Mouse (Mus musculus) liver, embryonic 14.5 days (tissue): ENCODE data around the gene Tmem235. TPM values are rescaled to one million over a fixed set of nuclear protein-coding genes. Genes with fewer than 3 reads are reported as not detected.
A peak's percentile ranks its signal among the peaks of the same experiment; 100 is the strongest.

Source experiments
- ATAC-seq: fragments of 200-750 bp; cut with Nextera tagmentation; 2 replicates; pipeline ENCODE4 v1.8.0; 2017; ENCODE audit warnings: moderate number of reproducible peaks, mild to moderate bottlenecking, moderate library complexity; ENCODE audit not compliant: insufficient read depth
- DNase-seq, 3 experiments: peaks; one replicate each; pipeline ENCODE4 v3.0.0-alpha.2; 2012 to 2013; ENCODE audit warnings: low read depth in 3 of 3, low spot score in 3 of 3
- H3K27ac ChIP-seq: fragments of 300-500 bp; sonication (generic); 2 replicates; pipeline ENCODE4 v1.5.1; 2014; ENCODE audit warnings: moderate library complexity, mild to moderate bottlenecking, control low read depth, inconsistent platforms
- H3K27me3 ChIP-seq: fragments of 300-500 bp; sonication (generic); 2 replicates; pipeline ENCODE4 v1.6.1; 2014; ENCODE audit warnings: mild to moderate bottlenecking, low read length, moderate library complexity; ENCODE audit not compliant: control insufficient read depth, insufficient read depth
- H3K36me3 ChIP-seq: fragments of 300-500 bp; sonication (generic); replicated peaks from 2 replicates; pipeline ENCODE4 v1.6.1; 2014; ENCODE audit warnings: low read depth; ENCODE audit not compliant: control insufficient read depth, insufficient read depth
- H3K4me1 ChIP-seq, 2 experiments: fragments of 200-500 bp in 1 of 2; fragments of 300-500 bp in 1 of 2; sonication (generic) in 1 of 2; replicated peaks; 2 replicates each; pipeline ENCODE4 v1.6.1; 2012 to 2014; ENCODE audit warnings: antibody characterized with exemption in 1 of 2, inconsistent platforms in 1 of 2, low read length in 1 of 2; ENCODE audit not compliant: control insufficient read depth in 2 of 2, insufficient read depth in 2 of 2
- H3K4me2 ChIP-seq: fragments of 300-500 bp; sonication (generic); 2 replicates; pipeline ENCODE4 v1.6.1; 2014; ENCODE audit warnings: low read depth, mild to moderate bottlenecking, control low read depth, moderate library complexity
- H3K4me3 ChIP-seq, 2 experiments: fragments of 200-500 bp in 1 of 2; fragments of 300-500 bp in 1 of 2; sonication (generic) in 1 of 2; 2 replicates each; pipeline ENCODE4 v1.5.1; 2012 to 2014; ENCODE audit warnings: low read depth in 2 of 2, low read length in 2 of 2, mild to moderate bottlenecking in 2 of 2, control low read depth in 1 of 2, inconsistent platforms in 1 of 2, moderate library complexity in 1 of 2; ENCODE audit not compliant: insufficient read depth in 1 of 2
- H3K9ac ChIP-seq: fragments of 300-500 bp; sonication (generic); replicated peaks from 2 replicates; pipeline ENCODE4 v1.6.1; 2014; ENCODE audit warnings: mild to moderate bottlenecking, control low read depth, moderate library complexity
- H3K9me3 ChIP-seq: fragments of 300-500 bp; sonication (generic); 2 replicates; pipeline ENCODE4 v1.6.1; 2016; ENCODE audit warnings: low read length, mixed read lengths; ENCODE audit not compliant: control insufficient read depth
- CTCF ChIP-seq: IDR thresholded peaks from 2 replicates; pipeline ENCODE4 v1.5.1; 2016; ENCODE audit warnings: antibody characterized with exemption, low read depth, control low read depth
- EP300 ChIP-seq: IDR thresholded peaks from 2 replicates; pipeline ENCODE4 v1.6.1; 2016; ENCODE audit warnings: antibody characterized with exemption, low read depth
- WGBS: fragments of 180-500 bp; shearing (Covaris S2); extraction: QIAGEN DNeasy Blood & Tissue Kit; methylation state at CpG from one replicate; pipeline ENCODE4 v1.1.7; 2014; ENCODE audit not compliant: insufficient replicate concordance; 5-methylcytosine and 5-hydroxymethylcytosine counted together
- polyA plus RNA-seq, 2 experiments: library from polyadenylated mRNA; depleted of rRNA in 1 of 2; stranded (reverse) in 1 of 2; unstranded in 1 of 2; fragments of >200 nt; fragmentation: Nextera tagmentation in 1 of 2; extraction: Ambion mirVana in 1 of 2; gene quantifications; 2 replicates each; pipeline versions ENCODE4 v1.2.1 to v1.2.3; 2012 to 2014

Gene Tmem235
- polyA plus RNA-seq, 2 experiments = not detected

GRCm38 (mm10) chr11:117824060-117824969 is 36.2 kb upstream of the Tmem235 start:
- peak overlapping the region; percentile 90 for H3K4me2 ChIP-seq
- H3K4me1 ChIP-seq = peaks cover 35 to 48% of the 10 kb centered on the region in 2 experiments
- peak in 2 of 3 experiments; percentile 67 to 69 for DNase-seq
- peak overlapping the region; percentile 99 for H3K9ac ChIP-seq
- H3K27ac ChIP-seq = peak overlapping the region; percentile 93
- TF ChIP-seq CTCF = peak; percentile 98
- no peak for TF ChIP-seq EP300
- H3K4me3 ChIP-seq = peak overlapping the region; percentile 90 to 95
- no peaks in the 10 kb centered on the region for H3K27me3 ChIP-seq
- no peaks in the 10 kb centered on the region for H3K9me3 ChIP-seq
- peaks cover 48% of the 10 kb centered on the region for H3K36me3 ChIP-seq
- peak; percentile 56 for ATAC-seq
- 15% methylated on average over 23 of the region's 23 CpGs for WGBS

- H3K4me3 ChIP-seq = peak within 1 kb of the TSS; percentile 90 to 95
- H3K36me3 ChIP-seq = peaks cover 36% of the 10 kb centered on the region
- TF ChIP-seq EP300 = 0 out of 2 replicates have a peak, but pooled peaks have one; percentile 6
- TF ChIP-seq CTCF = no peak
- peak; percentile 76 to 83 (median 78) for DNase-seq
- peak within 1 kb of the TSS; percentile 93 for H3K27ac ChIP-seq
- peak within 1 kb of the TSS; percentile 90 for H3K4me2 ChIP-seq
- WGBS = under 1% methylated on average over 34 of the region's 34 CpGs
- H3K4me1 ChIP-seq = peaks cover 46 to 60% of the 10 kb centered on the region in 2 experiments
- H3K27me3 ChIP-seq = no peaks in the 10 kb centered on the region
- H3K9me3 ChIP-seq = no peaks in the 10 kb centered on the region
- H3K9ac ChIP-seq = peak within 1 kb of the TSS; percentile 99
- ATAC-seq = peak; percentile 68
Measured at GRCm38 (mm10) chr11:117825333-117826101, 35.0 kb upstream of the Tmem235 start, which contains the start of the genes Afmid and Tk1. Afmid (plus strand) TSS chr11:117825924. Tk1 (minus strand) TSS chr11:117826092.

GRCm38 (mm10) chr11:117826164-117826563 is 34.4 kb upstream of the Tmem235 start:
- WGBS = 37% methylated on average over 5 of the region's 5 CpGs

DNA sequence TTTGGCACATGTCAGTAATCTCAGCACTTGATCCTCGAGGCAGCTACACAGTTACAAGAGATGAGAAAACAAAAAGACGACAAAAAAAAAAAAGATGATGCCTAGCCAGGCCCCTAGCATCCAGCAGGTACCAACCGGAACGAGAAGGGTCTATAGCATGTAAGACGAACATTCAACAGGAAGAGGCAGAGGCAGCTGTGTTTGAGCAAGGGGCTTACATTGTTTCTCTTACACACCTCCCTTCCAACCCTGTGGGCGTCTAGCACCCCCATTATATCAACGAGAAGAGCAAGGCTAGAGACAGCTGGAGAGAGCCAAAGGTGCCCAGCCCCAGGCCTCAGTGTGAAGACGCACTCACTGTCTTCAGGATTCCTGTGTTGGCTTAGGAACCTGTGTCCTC is 33.6 kb upstream of the Tmem235 start:
- Histone ChIP-seq H3K27me3 (no peaks in the 10 kb centered on the region), H3K4me1 (peaks cover 53 to 74% of the 10 kb centered on the region in 2 experiments), H3K9me3 (no peaks in the 10 kb centered on the region), H3K36me3 (peaks cover 23% of the 10 kb centered on the region), H3K27ac (no peak overlapping the region; the same call in 1 of the 2 replicates), H3K4me3 (no peak overlapping the region; a peak in 1 of 4 replicates), H3K4me2 (peak overlapping the region; percentile 90), H3K9ac (no peak overlapping the region)
- 77% methylated on average over 8 of the region's 8 CpGs for WGBS
- no peak for TF ChIP-seq CTCF
- TF ChIP-seq EP300 = no peak
- no peak for DNase-seq
- ATAC-seq = no peak

More at GRCm38 (mm10) chr11:117826164-117826563, 34.4 kb upstream of the Tmem235 start:
- no peak for DNase-seq
- Histone ChIP-seq H3K27ac (peak overlapping the region; percentile 93), H3K9ac (peak overlapping the region; percentile 99), H3K4me1 (peaks cover 53 to 67% of the 10 kb centered on the region in 2 experiments), H3K36me3 (peaks cover 30% of the 10 kb centered on the region), H3K9me3 (no peaks in the 10 kb centered on the region), H3K4me3 (peak overlapping the region; percentile 90 to 95), H3K4me2 (peak overlapping the region; percentile 90), H3K27me3 (no peaks in the 10 kb centered on the region)
- TF ChIP-seq CTCF (no peak), EP300 (no peak)
- no peak for ATAC-seq

GRCm38 (mm10) chr11:117827386-117827785 is 33.2 kb upstream of the Tmem235 start:
- TF ChIP-seq EP300 = no peak
- TF ChIP-seq CTCF = no peak
- Histone ChIP-seq H3K4me3 (no peak overlapping the region), H3K9me3 (no peaks in the 10 kb centered on the region), H3K27me3 (no peaks in the 10 kb centered on the region), H3K36me3 (peaks cover 20% of the 10 kb centered on the region), H3K9ac (peak overlapping the region; percentile 10; the same call in 1 of the 2 replicates), H3K27ac (peak overlapping the region; percentile 6; the same call in 1 of the 2 replicates), H3K4me1 (peaks cover 53 to 74% of the 10 kb centered on the region in 2 experiments), H3K4me2 (peak overlapping the region; percentile 90)
- no peak for ATAC-seq
- DNase-seq = no peak
- 62% methylated on average over 3 of the region's 3 CpGs for WGBS
